Mouse (Mus musculus): Measurements from ENCODE around the gene Spata16.
"Not testable (repeated sequence)": the region's sequence is repeated elsewhere in the genome, so short reads cannot be mapped to it uniquely, and the experiment has no call there.

Gene Spata16

GRCm38 (mm10) chr3:26637402-26637801 is at the start of gene Spata16:
Spata16 (plus strand) TSS chr3:26637620.
- DNase-seq (ENCODE audit: low read depth, low spot score), result peak; percentile 34

- no peak for DNase-seq (ENCODE audit: low read depth, low spot score)
Observed at GRCm38 (mm10) chr3:26604861-26605260, 32.6 kb upstream of the Spata16 start.

- DNase-seq (ENCODE audit: low read depth, low spot score), result peak; percentile 88
Observed at GRCm38 (mm10) chr3:26608531-26608930, 28.9 kb upstream of the Spata16 start.

DNA sequence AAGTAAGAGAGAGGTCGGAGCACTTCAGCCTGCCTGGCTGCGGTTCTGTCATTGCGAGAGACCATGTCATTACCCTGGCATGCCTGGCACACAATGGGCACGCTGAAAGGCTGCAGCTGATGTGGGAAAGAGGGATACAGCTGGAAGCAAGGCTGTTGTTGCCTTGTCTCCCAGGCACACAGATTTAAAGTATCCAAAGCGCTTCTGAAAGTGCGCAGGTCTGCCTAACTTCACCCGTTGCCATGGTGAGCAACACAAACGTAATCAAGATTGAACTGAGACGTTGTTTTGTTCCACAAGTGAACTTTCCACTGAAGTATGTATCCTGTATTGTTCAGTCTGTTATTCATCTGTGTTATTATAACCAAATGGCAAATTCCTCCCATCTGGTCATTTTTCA is 1.8 kb downstream of the Spata16 start:
- DNase-seq (ENCODE audit: low read depth, low spot score), result peak; percentile 36

DNA sequence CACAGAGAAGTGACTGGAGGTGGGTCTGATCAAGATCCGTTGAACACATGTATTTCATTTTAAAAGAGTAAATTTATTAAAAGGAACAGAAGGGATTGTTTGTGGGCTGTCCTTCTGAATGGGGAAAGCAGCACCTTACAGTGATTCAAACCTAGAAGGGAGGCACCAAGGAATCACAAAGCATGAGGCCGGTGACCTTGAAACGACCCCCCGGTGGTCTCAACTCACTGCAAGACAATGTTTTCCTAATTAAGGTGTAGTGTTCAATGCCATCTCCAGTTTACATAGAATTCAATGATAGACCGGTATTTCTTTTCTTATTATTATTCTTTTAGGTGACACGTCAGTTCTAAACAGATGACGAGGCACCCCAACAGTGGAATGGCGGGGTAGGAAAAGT is 2.4 kb downstream of the Spata16 start:
- peak; percentile 52 for DNase-seq (ENCODE audit: low read depth, low spot score)

GRCm38 (mm10) chr3:26640321-26641075 is 3.1 kb downstream of the Spata16 start:
- no peak for DNase-seq (ENCODE audit: low read depth, low spot score)

DNA sequence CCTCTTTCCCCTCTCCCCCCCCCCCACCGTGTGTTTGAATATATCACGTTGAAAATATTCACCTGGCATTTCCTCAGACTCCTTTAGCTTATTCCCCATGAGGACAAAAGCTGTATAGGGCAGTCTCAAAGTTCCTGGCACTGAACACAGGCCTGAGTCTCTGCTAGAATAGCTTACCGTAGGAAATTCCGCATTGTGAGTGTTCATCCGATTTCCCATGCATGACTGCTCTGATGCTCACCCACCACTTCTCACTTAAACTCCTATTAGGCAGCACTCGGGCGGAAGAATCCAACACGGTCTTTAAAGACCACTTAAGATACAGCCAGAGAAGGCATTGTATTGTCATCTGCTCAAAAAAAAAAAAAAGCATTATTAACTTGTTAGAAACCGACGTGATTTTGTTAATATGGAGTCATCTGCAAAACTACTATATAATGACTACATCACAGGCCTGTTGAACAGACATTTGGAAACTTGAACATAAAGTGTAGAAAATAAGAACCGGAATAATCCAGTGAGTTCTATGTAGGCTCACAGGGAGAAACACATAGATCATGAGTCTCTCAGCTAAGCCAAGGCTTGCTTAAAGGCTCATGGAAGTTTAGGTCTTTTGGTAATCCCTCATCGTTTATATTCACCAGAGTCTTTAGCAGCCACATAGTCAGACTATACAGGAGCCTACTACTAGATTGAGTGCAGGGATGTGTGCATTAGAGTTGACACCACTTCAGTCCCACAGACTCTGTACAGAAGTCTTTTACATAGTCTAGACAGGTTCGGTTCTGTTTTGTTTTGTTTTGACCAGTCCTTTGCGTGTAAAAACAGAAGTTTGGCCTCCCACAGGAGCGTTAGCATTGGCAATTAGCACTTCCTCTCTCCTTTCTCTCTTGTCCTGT is 4.2 kb downstream of the Spata16 start:
- DNase-seq (ENCODE audit: low read depth, low spot score), result no peak

DNA sequence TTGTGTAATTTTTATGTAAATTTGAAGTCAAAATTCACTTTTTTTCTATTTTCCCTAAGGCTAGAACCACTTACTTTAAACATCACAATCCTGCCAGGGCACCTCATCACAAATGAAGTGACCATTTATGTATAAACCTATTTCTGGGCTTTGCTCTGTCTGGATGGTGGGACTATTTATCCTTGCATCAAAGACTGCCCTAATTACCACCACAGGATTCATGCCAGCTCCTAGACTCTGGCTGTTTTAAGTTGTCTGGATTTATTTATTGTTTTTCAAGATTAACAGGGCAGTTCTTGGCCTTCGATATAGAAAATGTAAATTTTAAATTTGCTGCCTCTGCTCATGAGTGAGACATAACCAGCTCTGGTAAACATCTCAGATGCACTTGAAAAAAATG is 6.7 kb downstream of the Spata16 start:
- no peak for DNase-seq (ENCODE audit: low read depth, low spot score)

GRCm38 (mm10) chr3:26646834-26647233 is 9.4 kb downstream of the Spata16 start:
- no peak for DNase-seq (ENCODE audit: low read depth, low spot score)

GRCm38 (mm10) chr3:26685832-26686231 is 48.4 kb downstream of the Spata16 start:
- no peak for DNase-seq (ENCODE audit: low read depth, low spot score)

DNA sequence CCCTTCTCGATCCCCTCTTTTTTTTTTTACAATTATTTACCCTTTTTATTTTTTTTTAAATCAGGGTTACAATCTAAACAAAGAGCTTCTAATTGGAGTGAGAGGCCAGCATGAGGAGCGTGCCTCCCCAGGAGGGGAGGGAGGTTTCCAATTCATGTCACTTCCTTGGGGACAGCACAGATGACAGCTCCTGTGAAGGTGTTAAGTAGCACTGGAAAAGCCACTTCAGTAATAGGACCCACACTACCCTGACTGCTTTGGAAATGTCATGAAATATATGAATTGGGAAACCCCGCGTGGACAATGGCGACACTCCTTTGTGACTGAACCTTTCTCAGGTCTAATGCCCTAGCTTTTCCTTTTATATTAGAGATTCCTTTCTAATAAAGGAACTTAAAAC is 72.1 kb downstream of the Spata16 start:
- not testable (repeated sequence) for DNase-seq (ENCODE audit: low read depth, low spot score)

- DNase-seq (ENCODE audit: low read depth, low spot score), result no peak
Observed at GRCm38 (mm10) chr3:26727526-26727925, 90.1 kb downstream of the Spata16 start.

DNA sequence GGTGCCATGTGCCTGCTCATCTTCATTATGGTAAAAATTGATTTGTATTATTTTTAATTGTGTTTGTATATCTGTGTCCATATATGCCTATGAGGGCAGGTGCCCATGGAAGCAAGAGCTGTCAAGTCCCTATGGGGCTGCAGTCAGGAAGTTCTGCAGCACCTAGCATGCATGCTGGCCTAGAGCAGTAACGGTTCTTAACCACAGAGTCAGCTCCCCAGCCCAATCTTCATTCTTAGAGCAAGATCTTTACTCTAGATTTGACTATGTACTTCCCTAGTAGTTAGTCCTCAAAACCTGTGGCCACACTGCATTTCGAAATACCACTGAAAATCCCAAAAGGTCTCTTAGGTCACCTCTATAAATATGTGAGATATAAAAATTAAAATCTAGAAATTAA is 113.1 kb downstream of the Spata16 start:
- no peak for DNase-seq (ENCODE audit: low read depth, low spot score)

GRCm38 (mm10) chr3:26752441-26752840 is 115.0 kb downstream of the Spata16 start:
- DNase-seq (ENCODE audit: low read depth, low spot score), result no peak

GRCm38 (mm10) chr3:26793334-26794101 is 156.1 kb downstream of the Spata16 start:
- peak; percentile 16 for DNase-seq (ENCODE audit: low read depth, low spot score)

DNA sequence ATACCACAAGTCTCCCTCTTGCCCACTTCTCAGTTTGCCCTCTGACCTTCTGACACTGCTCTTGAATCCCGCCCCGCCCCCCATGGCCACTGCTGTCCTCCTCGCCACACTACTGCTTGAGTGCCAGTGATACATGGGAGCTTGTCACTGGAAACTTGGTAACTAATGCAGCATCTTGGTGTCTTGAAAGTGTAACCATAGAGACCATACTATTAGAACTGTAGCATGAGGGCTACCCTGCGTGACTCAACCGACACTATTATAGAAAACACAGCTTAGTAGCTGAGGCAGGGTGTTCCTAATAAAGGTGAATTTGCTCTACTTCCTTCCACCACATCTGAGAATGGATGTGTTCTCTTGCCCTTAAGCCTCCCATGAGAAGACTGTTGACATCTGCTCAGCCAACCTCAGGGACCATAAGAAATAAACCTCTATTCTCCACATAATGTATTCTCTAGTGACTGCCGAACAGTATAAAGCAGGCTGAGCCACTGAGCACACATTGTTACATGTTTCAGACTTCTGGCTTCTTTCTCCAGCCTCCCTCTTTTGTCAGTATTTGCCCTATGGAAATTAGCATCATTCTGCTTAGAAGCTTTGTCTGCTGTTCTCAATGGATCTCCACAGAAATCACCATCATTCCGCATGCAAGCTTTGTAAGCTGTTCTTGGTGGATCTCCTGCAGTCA is 158.6 kb downstream of the Spata16 start:
- no peak for DNase-seq (ENCODE audit: low read depth, low spot score)

DNA sequence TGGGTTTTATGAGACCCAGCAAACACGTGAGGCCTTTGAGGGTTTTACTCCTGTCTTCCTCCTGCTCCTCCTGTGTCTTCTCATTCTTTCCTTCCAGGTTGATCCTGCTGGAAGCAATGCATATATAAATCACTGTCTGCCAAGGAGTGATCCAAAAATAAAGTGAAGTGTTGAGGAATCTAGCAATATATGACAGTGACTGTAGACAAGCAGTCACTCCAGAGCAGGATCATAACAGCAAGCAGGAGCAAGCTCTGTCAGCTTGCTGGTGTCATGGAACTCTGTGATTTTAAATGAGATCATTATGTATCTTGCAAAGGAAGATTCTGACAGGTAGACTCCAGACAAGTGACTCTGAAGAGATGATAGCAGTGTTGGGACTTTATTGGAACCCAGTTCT is 159.5 kb downstream of the Spata16 start:
- no peak for DNase-seq (ENCODE audit: low read depth, low spot score)

- no peak for DNase-seq (ENCODE audit: low read depth, low spot score)
Observed at GRCm38 (mm10) chr3:26814307-26814706, 176.9 kb downstream of the Spata16 start.

DNA sequence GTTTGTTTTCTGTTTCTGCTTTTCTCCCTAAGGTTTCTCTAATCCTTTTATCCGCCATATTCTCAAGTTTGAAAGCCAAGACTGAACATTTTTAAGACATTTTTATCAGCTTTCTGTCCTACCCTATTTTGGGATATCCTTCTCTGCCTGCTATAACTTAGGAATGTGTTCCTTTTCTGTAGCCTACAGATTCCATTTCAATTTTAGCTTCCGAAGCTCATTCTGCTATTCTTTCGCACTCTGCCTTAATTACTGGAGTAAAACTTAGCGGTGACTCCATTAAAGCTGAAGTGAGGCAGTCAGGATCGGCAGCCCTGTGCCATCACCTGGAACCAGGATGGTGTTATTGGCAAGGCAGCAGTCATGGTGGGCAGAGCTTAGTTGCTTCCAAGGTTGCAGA is 178.3 kb downstream of the Spata16 start:
- no peak for DNase-seq (ENCODE audit: low read depth, low spot score)

- DNase-seq (ENCODE audit: low read depth, low spot score), result no peak
Observed at GRCm38 (mm10) chr3:26819398-26819797, 182.0 kb downstream of the Spata16 start.

Data from R1 (cell line).